Mouse (Mus musculus) kidney, postnatal 14 days (tissue): ENCODE measurements at regions not wholly inside any gene's neighbourhood (a gene's known extent, or its start where the extent isn't known, plus 50 kb on each side); places are given as distances from the start of the nearest gene placed in this dataset.
"Not testable (repeated sequence)": the region's sequence is repeated elsewhere in the genome, so short reads cannot be mapped to it uniquely, and the experiment has no call there.

Source experiments
- DNase-seq: peaks from one replicate; pipeline ENCODE4 v3.0.0; 2022; ENCODE audit warnings: mixed read lengths

DNA sequence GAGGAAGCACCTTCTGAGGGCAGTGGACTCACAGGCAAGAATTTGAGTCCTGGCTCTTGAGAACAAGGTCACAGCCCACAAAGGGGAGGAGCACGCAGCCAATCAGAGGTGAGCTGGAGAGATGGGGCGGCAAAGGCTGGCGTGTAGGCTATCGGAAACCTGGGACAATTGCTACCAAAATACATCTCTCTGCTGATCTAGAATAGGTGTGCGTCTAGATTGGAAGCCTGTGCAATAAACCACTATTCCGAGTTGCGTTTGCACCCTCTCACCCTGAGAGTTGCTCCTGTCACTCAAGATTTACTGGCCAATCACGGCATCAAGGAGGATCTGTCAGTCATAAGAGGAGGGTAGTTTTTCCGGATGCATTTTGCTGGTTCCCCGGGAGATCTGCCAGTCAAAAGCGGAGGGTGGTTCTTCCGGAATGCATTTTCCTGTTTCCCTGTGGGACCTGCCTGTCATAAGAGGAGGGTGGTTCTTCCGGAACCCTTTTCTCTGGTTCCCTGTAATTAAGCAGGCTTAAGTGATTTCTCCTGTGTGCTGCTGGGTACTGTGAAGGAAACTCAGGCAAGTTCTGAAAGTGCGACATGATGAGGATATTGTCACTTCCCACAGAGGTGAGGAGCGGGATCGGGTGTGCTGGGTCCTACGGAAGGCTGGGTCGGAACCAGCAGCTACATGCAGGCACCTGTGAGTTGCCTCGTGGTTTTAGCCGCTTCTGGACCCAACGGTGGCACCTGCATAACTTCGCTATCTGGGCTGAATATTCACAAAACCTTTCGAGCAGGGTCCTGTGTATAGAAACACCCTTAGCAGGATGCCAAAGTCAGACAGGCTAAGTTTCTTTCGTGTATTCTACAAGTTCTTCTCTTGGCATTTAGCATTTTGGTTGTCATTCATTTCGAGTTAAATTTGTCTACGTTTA, 112.6 kb upstream of the Zfp960 start:
- peak; percentile 93 for DNase-seq

DNA sequence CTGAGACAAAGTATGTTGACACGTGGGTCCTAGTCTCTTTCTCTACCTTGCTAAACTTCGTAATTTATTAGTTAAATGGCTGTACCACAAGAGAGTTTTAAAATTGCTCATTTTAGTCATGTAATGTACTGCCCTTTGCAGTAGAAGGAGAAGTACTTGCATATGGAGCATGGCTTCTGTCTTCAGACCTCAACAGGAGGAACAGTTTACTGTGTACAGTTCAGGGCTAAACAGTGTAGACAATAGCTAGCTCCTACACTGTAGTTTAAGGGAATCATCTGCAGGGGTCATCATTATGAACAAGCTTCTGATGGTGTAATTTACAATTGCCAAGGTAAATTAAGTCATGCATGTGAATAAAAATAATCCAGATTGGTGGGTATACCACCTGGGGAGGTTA, 111.8 kb upstream of the Zfp960 start:
- DNase-seq: not testable (repeated sequence)

DNA sequence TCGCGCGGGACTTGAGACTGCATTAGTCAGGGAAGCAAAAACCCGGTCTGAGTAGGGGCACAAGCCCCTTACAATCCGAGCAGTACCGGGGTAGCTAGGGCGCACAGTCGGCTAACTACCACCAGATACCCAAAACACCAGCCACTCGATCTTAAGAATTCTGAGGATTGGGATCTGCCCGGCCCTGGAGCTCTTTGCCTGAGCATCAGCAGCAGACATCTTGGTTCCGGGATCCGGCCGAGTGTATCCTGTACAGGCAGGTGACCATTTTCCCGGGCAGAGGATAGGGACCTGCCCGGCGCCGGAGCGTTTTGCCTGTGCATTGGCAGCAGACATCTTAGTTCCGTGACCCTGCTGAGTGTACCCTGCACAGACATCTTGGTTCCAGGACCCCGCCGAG, 66.7 kb upstream of the Zfp960 start:
- DNase-seq: not testable (repeated sequence)

DNA sequence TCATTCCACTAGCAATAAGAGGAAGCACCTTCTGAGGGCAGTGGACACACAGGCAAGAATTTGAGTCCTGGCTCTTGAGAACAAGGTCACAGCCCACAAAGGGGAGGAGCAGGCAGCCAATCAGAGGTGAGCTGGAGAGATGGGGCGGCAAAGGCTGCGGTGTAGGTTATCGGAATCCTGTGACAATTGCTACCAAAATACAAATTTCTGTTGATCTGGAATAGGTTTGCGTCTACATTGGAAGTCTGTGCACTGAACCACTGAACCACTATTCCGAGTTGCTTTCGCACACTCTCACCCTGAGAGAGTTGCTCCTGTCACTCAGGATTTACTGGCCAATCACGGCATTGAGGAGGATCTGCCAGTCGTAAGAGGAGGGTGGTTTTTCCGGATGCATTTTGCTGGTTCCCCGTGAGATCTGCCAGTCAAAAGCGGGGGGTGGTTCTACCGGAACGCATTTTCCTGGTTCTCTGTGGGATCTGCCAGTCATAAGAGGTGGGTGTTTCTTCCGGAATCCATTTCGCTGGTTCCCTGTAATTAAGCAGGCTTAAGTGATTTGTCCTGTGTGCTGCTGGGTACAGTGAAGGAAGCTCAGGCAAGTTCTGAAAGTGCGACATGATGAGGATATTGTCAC, 59.2 kb upstream of the Zfp960 start:
- peak; percentile 92 for DNase-seq

DNA sequence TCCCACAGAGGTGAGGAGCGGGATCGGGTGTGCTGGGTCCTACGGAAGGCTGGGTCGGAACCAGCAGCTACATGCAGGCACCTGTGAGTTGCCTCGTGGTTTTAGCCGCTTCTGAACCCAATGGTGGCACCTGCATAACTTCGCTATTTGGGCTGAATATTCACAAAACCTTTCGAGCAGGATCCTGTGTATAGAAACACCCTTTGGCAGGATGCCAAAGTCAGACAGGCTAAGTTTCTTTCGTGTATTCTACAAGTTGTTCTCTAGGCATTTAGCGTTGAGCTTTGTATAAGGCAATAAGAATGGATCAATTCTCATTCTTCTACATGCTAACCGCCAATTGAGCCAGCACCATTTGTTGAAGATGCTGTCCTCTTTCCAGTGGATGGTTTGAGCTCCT, 58.6 kb upstream of the Zfp960 start:
- not testable (repeated sequence) for DNase-seq
